Mouse (Mus musculus) R1 (cell line): Measurements from ENCODE around the gene Eif3k.
A peak's percentile ranks its signal among the peaks of the same experiment; 100 is the strongest.

Experiments used
- DNase-seq: peaks from one replicate; pipeline ENCODE4 v3.0.0-alpha.2; 2018; ENCODE audit warnings: low read depth, low spot score

Eif3k gene

GRCm38 (mm10) chr7:28981651-28982273, at the start of gene Eif3k, which contains the start of gene Map4k1:
Gene Eif3k (minus strand): TSS chr7:28981864.
Gene Map4k1 (plus strand): TSS chr7:28982050.
- DNase-seq, result peak; percentile 100

- DNase-seq, result no peak
Measured at GRCm38 (mm10) chr7:29029690-29030656, 48.3 kb upstream of the Eif3k start.

- DNase-seq, result peak; percentile 77
Measured at GRCm38 (mm10) chr7:29028761-29029160, 47.1 kb upstream of the Eif3k start.

- peak; percentile 95 for DNase-seq
Measured at GRCm38 (mm10) chr7:29026811-29027210, 45.1 kb upstream of the Eif3k start.

GRCm38 (mm10) chr7:29026195-29026594, 44.5 kb upstream of the Eif3k start:
- no peak for DNase-seq

GRCm38 (mm10) chr7:29025566-29025965, 43.9 kb upstream of the Eif3k start:
- no peak for DNase-seq

- DNase-seq, result no peak
Measured at GRCm38 (mm10) chr7:29023514-29023913, 41.9 kb upstream of the Eif3k start.

- DNase-seq, result no peak
Measured at GRCm38 (mm10) chr7:29022479-29022878, 40.8 kb upstream of the Eif3k start.

GRCm38 (mm10) chr7:29019447-29020220, 38.0 kb upstream of the Eif3k start:
- no peak for DNase-seq

GRCm38 (mm10) chr7:29017222-29017621, 35.6 kb upstream of the Eif3k start:
- DNase-seq, result peak; percentile 53

GRCm38 (mm10) chr7:29016440-29016839, 34.8 kb upstream of the Eif3k start:
- DNase-seq, result no peak

GRCm38 (mm10) chr7:29014984-29015383, 33.3 kb upstream of the Eif3k start:
- DNase-seq, result no peak

GRCm38 (mm10) chr7:29008714-29009113, 27.1 kb upstream of the Eif3k start:
- DNase-seq, result peak; percentile 82

- DNase-seq, result no peak
Measured at GRCm38 (mm10) chr7:29008171-29008570, 26.5 kb upstream of the Eif3k start.

GRCm38 (mm10) chr7:29007224-29008101, 25.8 kb upstream of the Eif3k start:
- DNase-seq, result no peak

- DNase-seq, result peak; percentile 93
Measured at GRCm38 (mm10) chr7:29000651-29001605, 19.3 kb upstream of the Eif3k start.

GRCm38 (mm10) chr7:28993402-28993801, 11.7 kb upstream of the Eif3k start:
- DNase-seq, result peak; percentile 66

- peak; percentile 88 for DNase-seq
Measured at GRCm38 (mm10) chr7:28992997-28993396, 11.3 kb upstream of the Eif3k start.

GRCm38 (mm10) chr7:28991616-28992015, 10.0 kb upstream of the Eif3k start:
- peak; percentile 80 for DNase-seq
